Mouse (Mus musculus): ENCODE data around the gene Cop1. TPM values are rescaled to one million over a fixed set of nuclear protein-coding genes. Genes with fewer than 3 reads are reported as not detected.

Gene Cop1
- polyA plus RNA-seq, 1 experiment from 2014 or later: 62.4 TPM

Small RNA genes lying within 50 kb of the gene (microRNA-seq; reads per million reads assigned to microRNA genes)
- gene Mir1843b (ENCODE audit: borderline number of aligned reads): 21.4 reads per million, percentile 51 among the genes with 10 or more reads in this experiment

All from heart, embryonic 11.5 days (tissue).